Mouse (Mus musculus): ENCODE results near the gene Ugt1a1. TPM values are rescaled to one million over a fixed set of nuclear protein-coding genes. Genes with fewer than 3 reads are reported as not detected.
"Not testable (repeated sequence)": the region's sequence is repeated elsewhere in the genome, so short reads cannot be mapped to it uniquely, and the experiment has no call there.

The Ugt1a1 gene
- polyA plus RNA-seq, 1 experiment from 2014 or later: 0.61 TPM

DNA sequence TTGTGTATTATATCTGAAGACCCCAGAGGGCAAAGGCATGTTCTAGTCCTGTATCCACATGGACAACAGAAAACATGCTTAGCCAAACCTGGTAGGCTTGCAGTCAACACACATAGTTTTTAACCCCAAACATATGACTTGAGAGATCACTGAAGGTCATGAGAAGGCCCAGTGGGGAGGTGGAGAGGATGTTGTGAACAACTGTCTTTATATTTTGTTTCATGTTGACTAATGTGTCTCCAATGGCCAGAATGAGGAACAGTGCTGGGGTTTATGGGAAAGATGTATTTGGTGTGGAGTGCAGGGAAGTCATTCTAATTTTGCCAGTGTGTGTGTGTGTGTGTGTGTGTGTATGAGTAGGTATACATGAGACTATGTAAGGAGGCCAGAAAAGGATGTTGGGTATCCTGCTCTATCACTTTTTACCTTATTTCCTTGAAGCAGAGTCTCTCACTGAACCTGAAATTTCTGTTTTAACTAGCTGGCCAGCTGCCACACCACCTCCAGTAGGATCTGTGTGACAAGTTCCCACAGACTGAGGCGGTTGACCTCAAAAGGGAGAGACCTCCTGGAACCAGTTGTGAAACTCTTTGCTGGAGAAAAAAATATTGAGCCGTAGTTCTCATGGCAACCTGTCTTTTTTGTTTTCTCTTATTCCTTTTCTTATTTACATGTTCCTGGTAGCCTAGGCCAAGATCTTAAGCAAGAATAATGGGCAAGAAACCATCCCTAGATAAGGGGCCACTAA is 12.4 kb downstream of the Ugt1a1 start:
- Histone ChIP-seq H3K4me1 (ENCODE audit: control insufficient read depth, insufficient read depth, low read length) (no peaks in the 10 kb centered on the region), H3K9ac (ENCODE audit: low read depth, low read length) (no peak overlapping the region), H3K36me3 (ENCODE audit: control insufficient read depth, insufficient read depth, low read length) (no peaks in the 10 kb centered on the region), H3K4me2 (replicated peaks; ENCODE audit: low read depth, low read length) (no peak overlapping the region), H3K27ac (ENCODE audit: low read depth, low read length) (no peak overlapping the region), H3K27me3 (ENCODE audit: control insufficient read depth, insufficient read depth, low read length) (no peaks in the 10 kb centered on the region), H3K9me3 (ENCODE audit: control insufficient read depth, low read length) (peaks cover 43% of the 10 kb centered on the region), H3K4me3 (ENCODE audit: low read length) (no peak overlapping the region)
- 71% methylated on average over 2 of the region's 2 CpGs for WGBS
- ATAC-seq (ENCODE audit: low FRiP score, low TSS enrichment): no peak

DNA sequence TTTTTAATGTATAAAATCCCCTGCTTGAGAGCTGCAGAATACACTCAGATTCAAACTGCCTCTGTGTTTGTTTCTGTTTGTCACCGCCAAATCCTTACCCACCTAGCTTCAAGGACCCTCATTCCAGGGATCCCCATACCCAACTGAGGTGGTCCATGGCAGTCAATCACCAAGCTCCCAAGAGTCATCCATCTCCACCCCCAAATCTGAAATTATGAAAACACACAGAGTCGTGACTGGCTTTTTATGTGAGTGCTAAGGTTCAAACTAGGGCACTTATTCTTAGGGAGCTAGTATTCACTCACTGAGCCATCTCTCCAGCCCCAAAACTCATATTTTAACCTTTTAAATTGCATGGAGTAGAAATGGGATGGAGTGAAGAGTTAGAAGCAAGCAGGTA is 13.5 kb downstream of the Ugt1a1 start:
- not testable (repeated sequence) for H3K9ac ChIP-seq (ENCODE audit: low read depth, low read length); H3K4me1 ChIP-seq (ENCODE audit: control insufficient read depth, insufficient read depth, low read length); H3K27ac ChIP-seq (ENCODE audit: low read depth, low read length); ATAC-seq (ENCODE audit: low FRiP score, low TSS enrichment); H3K4me3 ChIP-seq (ENCODE audit: low read length); H3K4me2 ChIP-seq (replicated peaks; ENCODE audit: low read depth, low read length); H3K27me3 ChIP-seq (ENCODE audit: control insufficient read depth, insufficient read depth, low read length); H3K36me3 ChIP-seq (ENCODE audit: control insufficient read depth, insufficient read depth, low read length)
- WGBS: 44% methylated on average over 2 of the region's 2 CpGs
- peaks cover 52% of the 10 kb centered on the region for H3K9me3 ChIP-seq (ENCODE audit: control insufficient read depth, low read length)

DNA sequence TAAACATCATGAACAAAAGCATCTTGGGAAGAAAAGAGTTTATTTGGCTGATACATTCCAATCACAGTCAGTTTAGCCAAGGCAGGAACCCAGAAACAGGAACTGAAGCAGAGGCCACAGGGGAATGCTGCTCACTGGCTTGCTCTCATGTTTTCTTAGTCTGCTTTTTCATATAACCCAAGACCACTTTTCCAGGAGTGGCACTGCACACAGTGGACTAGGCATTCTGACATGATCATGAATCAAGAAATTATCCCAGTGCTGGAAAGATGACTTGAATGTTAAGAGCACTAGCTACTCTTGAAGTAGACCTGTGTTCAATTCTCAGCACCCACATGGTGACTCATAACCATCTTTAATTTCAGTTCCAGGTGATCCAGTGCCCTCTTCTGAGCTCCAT is 14.0 kb downstream of the Ugt1a1 start:
- Histone ChIP-seq H3K36me3 (ENCODE audit: control insufficient read depth, insufficient read depth, low read length) (no peaks in the 10 kb centered on the region), H3K9ac (ENCODE audit: low read depth, low read length) (no peak overlapping the region), H3K9me3 (ENCODE audit: control insufficient read depth, low read length) (peaks cover 57% of the 10 kb centered on the region), H3K4me2 (replicated peaks; ENCODE audit: low read depth, low read length) (no peak overlapping the region), H3K27me3 (ENCODE audit: control insufficient read depth, insufficient read depth, low read length) (no peaks in the 10 kb centered on the region), H3K27ac (ENCODE audit: low read depth, low read length) (no peak overlapping the region), H3K4me1 (ENCODE audit: control insufficient read depth, insufficient read depth, low read length) (no peaks in the 10 kb centered on the region), H3K4me3 (ENCODE audit: low read length) (no peak overlapping the region)
- ATAC-seq (ENCODE audit: low FRiP score, low TSS enrichment): no peak

DNA sequence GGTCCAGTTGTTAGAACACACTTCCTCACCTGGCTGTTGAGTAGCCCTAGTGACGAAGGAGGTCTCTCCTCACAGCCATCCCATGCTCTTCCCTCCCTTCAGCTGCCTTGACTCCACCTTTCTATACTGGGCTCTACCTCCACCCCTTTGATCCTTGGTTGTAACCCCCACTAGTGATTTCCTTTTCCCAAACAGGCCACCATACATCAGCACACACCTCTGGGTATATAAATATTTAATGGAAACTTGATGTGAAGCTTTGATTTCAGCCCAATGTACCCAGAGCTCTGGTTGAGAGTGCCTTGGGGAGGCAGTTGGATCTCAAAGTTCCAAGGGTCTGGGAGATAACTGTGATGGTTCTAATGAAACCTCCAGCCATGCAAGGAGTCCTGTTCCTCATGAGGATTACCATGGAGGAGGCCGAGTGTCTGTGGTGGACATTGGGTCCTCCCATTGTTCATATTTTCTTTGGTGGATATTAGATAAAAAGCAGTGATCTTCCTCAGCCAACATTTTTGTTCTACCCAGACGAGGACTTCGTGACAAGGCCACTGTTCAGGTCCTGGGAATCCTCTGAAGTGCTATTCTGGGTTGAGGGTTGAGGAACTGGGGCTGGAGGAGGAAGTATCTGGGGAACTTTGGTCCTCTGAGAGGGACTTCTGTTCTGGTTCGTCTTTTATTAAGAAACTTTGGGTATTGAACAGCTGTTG is 15.1 kb downstream of the Ugt1a1 start, which contains the start of gene Mroh2a:
Mroh2a (plus strand) TSS at position 317 of the 710 bp plus-strand sequence.
- 55% methylated on average over 5 of the region's 5 CpGs for WGBS
- ATAC-seq (ENCODE audit: low FRiP score, low TSS enrichment): no peak

DNA sequence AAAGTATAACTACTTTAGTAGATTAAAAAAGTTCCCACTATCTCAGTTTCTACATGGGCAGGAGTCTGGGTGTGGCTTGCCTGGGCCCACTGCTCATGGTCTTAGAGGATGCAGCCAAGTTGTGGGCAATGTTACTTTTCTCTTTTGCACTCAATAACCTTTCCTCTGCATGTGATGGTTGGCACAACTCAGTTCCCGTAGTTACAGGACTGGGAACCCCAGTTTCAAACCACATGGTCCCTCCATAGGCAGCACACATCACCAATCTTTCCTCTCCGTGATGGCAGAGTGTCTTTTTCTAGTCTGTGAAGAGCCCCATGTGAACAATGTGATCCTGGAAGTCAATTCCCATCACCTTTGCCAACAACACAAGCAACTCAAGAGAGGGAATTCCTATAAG is 15.7 kb downstream of the Ugt1a1 start:
- 59% methylated on average over 2 of the region's 2 CpGs for WGBS
- no peak overlapping the region for H3K4me3 ChIP-seq (ENCODE audit: low read length)
- H3K9me3 ChIP-seq (ENCODE audit: control insufficient read depth, low read length): peaks cover 70% of the 10 kb centered on the region
- no peak for ATAC-seq (ENCODE audit: low FRiP score, low TSS enrichment)
- H3K27me3 ChIP-seq (ENCODE audit: control insufficient read depth, insufficient read depth, low read length): no peaks in the 10 kb centered on the region
- no peaks in the 10 kb centered on the region for H3K4me1 ChIP-seq (ENCODE audit: control insufficient read depth, insufficient read depth, low read length)
- no peak overlapping the region for H3K27ac ChIP-seq (ENCODE audit: low read depth, low read length)
- no peak overlapping the region for H3K9ac ChIP-seq (ENCODE audit: low read depth, low read length)
- no peaks in the 10 kb centered on the region for H3K36me3 ChIP-seq (ENCODE audit: control insufficient read depth, insufficient read depth, low read length)
- no peak overlapping the region for H3K4me2 ChIP-seq (replicated peaks; ENCODE audit: low read depth, low read length)

More for the DNA sequence above, 15.1 kb downstream of the Ugt1a1 start, which contains the start of gene Mroh2a:
- Histone ChIP-seq H3K9ac (ENCODE audit: low read depth, low read length) (no peak within 1 kb of the TSS), H3K4me1 (ENCODE audit: control insufficient read depth, insufficient read depth, low read length) (no peaks in the 10 kb centered on the region), H3K27me3 (ENCODE audit: control insufficient read depth, insufficient read depth, low read length) (no peaks in the 10 kb centered on the region), H3K4me2 (replicated peaks; ENCODE audit: low read depth, low read length) (no peak within 1 kb of the TSS), H3K4me3 (ENCODE audit: low read length) (no peak within 1 kb of the TSS), H3K27ac (ENCODE audit: low read depth, low read length) (no peak within 1 kb of the TSS), H3K9me3 (ENCODE audit: control insufficient read depth, low read length) (peaks cover 68% of the 10 kb centered on the region), H3K36me3 (ENCODE audit: control insufficient read depth, insufficient read depth, low read length) (no peaks in the 10 kb centered on the region)

DNA sequence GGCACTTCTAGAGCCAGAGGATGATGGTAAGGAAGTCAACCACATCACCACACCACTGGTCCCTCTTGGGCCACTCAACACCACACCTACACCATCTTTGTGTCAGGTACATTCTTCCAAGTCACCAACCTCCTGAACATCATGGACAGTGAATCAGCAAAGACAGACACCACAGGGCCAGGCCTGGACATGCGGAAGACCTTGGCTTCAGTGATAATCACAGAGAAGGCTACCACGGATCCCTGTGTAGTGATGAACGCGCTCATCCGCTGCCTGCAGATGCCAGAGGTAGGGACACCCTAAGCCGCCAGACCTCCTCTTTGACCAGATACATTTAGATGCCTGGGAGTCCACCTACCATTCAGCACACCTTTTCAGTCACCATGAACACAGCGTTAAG is 16.4 kb downstream of the Ugt1a1 start:
- ATAC-seq (ENCODE audit: low FRiP score, low TSS enrichment): no peak
- H3K4me1 ChIP-seq (ENCODE audit: control insufficient read depth, insufficient read depth, low read length): no peaks in the 10 kb centered on the region

DNA sequence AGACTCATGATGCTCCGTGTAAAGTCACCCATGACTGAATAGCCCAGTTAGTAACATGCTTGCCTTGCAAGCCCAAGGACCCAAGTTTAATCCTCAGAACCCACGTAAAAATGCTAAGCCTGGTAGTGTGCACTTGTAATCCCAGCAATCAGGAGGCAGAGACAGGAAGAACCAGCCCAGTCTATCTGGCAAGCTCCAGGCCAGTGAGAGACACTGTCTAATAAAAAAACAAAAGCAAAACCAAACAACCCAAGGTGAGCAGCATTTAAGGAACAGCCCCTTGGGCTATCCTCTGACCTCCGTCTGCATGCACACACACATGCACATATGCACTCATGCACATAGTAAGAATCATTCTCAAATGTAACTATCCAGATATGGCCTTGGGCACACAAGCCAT is 17.8 kb downstream of the Ugt1a1 start:
- ATAC-seq (ENCODE audit: low FRiP score, low TSS enrichment): no peak
- H3K36me3 ChIP-seq (ENCODE audit: control insufficient read depth, insufficient read depth, low read length): no peaks in the 10 kb centered on the region
- H3K9me3 ChIP-seq (ENCODE audit: control insufficient read depth, low read length): peaks cover 90% of the 10 kb centered on the region
- 82% methylated on average over 3 of the region's 3 CpGs for WGBS
- no peak overlapping the region for H3K9ac ChIP-seq (ENCODE audit: low read depth, low read length)
- H3K4me3 ChIP-seq (ENCODE audit: low read length): no peak overlapping the region
- no peak overlapping the region for H3K4me2 ChIP-seq (replicated peaks; ENCODE audit: low read depth, low read length)
- no peaks in the 10 kb centered on the region for H3K4me1 ChIP-seq (ENCODE audit: control insufficient read depth, insufficient read depth, low read length)
- H3K27me3 ChIP-seq (ENCODE audit: control insufficient read depth, insufficient read depth, low read length): no peaks in the 10 kb centered on the region
- no peak overlapping the region for H3K27ac ChIP-seq (ENCODE audit: low read depth, low read length)

More for the DNA sequence above, 16.4 kb downstream of the Ugt1a1 start:
- H3K4me3 ChIP-seq (ENCODE audit: low read length): no peak overlapping the region
- WGBS: 73% methylated on average over 7 of the region's 7 CpGs
- H3K9ac ChIP-seq (ENCODE audit: low read depth, low read length): no peak overlapping the region
- no peaks in the 10 kb centered on the region for H3K36me3 ChIP-seq (ENCODE audit: control insufficient read depth, insufficient read depth, low read length)
- H3K27me3 ChIP-seq (ENCODE audit: control insufficient read depth, insufficient read depth, low read length): no peaks in the 10 kb centered on the region
- H3K9me3 ChIP-seq (ENCODE audit: control insufficient read depth, low read length): peaks cover 77% of the 10 kb centered on the region
- H3K4me2 ChIP-seq (replicated peaks; ENCODE audit: low read depth, low read length): no peak overlapping the region
- H3K27ac ChIP-seq (ENCODE audit: low read depth, low read length): no peak overlapping the region

DNA sequence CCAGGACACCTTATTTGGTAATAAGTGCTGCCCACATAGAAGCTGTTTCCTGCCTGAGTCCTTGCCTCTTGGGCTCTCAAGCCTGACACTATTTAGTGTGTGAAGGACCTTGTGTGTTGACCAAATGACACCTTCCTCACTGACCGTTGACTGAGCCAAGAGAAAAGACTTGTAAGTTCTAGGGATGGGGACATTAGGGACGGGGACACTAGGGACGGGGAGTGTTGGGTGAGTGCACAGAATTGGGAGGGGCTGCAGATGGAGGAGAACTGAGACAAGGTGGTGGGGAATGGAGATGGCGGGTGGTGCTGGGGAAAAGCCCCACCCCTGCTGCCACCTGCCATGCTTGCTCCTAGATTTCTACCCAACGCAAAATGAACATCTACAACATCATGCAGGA is 18.2 kb downstream of the Ugt1a1 start:
- WGBS: 88% methylated on average over 5 of the region's 5 CpGs
- Histone ChIP-seq H3K27ac (ENCODE audit: low read depth, low read length) (no peak overlapping the region), H3K9ac (ENCODE audit: low read depth, low read length) (no peak overlapping the region), H3K27me3 (ENCODE audit: control insufficient read depth, insufficient read depth, low read length) (no peaks in the 10 kb centered on the region), H3K4me3 (ENCODE audit: low read length) (no peak overlapping the region), H3K4me2 (replicated peaks; ENCODE audit: low read depth, low read length) (no peak overlapping the region), H3K9me3 (ENCODE audit: control insufficient read depth, low read length) (peaks cover 94% of the 10 kb centered on the region), H3K4me1 (ENCODE audit: control insufficient read depth, insufficient read depth, low read length) (no peaks in the 10 kb centered on the region), H3K36me3 (ENCODE audit: control insufficient read depth, insufficient read depth, low read length) (no peaks in the 10 kb centered on the region)
- ATAC-seq (ENCODE audit: low FRiP score, low TSS enrichment): no peak

DNA sequence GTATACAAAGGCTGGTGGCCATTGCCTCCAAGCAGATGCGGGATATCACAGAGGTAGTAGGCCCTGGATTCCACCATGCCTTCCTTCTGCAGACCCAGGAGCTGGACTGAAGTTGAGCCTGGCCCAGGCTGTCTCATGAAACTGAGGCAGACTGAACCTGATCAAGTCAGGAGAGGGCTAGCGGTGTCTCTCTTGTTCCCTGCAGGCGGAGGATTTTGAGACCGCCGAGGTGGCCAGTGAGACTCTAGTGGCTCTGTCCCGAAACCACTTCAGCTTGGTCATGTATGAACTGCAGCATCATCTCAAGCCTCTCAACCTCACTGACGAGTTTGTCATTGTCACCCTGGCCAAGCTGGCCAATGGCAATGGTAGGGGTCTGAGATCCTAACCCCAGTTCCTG is 18.7 kb downstream of the Ugt1a1 start:
- Histone ChIP-seq H3K9me3 (ENCODE audit: control insufficient read depth, low read length) (peaks cover 97% of the 10 kb centered on the region), H3K4me2 (replicated peaks; ENCODE audit: low read depth, low read length) (no peak overlapping the region), H3K27me3 (ENCODE audit: control insufficient read depth, insufficient read depth, low read length) (no peaks in the 10 kb centered on the region), H3K9ac (ENCODE audit: low read depth, low read length) (no peak overlapping the region), H3K4me1 (ENCODE audit: control insufficient read depth, insufficient read depth, low read length) (no peaks in the 10 kb centered on the region), H3K36me3 (ENCODE audit: control insufficient read depth, insufficient read depth, low read length) (no peaks in the 10 kb centered on the region), H3K27ac (ENCODE audit: low read depth, low read length) (no peak overlapping the region), H3K4me3 (ENCODE audit: low read length) (no peak overlapping the region)
- 70% methylated on average over 7 of the region's 7 CpGs for WGBS
- no peak for ATAC-seq (ENCODE audit: low FRiP score, low TSS enrichment)

All from kidney, embryonic 14.5 days (tissue).